Mouse (Mus musculus) retina, adult 2 months (tissue): ENCODE measurements around the gene Fam19a5.

Source experiments
- DNase-seq: peaks from one replicate; pipeline ENCODE4 v3.0.0-alpha.2; 2012; ENCODE audit warnings: low read depth, low spot score

The Fam19a5 gene

GRCm38 (mm10) chr15:87726657-87727236 is 182.6 kb downstream of the Fam19a5 start:
- no peak for DNase-seq

GRCm38 (mm10) chr15:87736345-87736744 is 192.2 kb downstream of the Fam19a5 start:
- no peak for DNase-seq

GRCm38 (mm10) chr15:87755482-87755881 is 211.4 kb downstream of the Fam19a5 start:
- DNase-seq: no peak

GRCm38 (mm10) chr15:87765876-87766275 is 221.8 kb downstream of the Fam19a5 start:
- DNase-seq: no peak

GRCm38 (mm10) chr15:87773955-87774354 is 229.9 kb downstream of the Fam19a5 start:
- no peak for DNase-seq

- DNase-seq: no peak
Measured at GRCm38 (mm10) chr15:87783331-87783730, 239.2 kb downstream of the Fam19a5 start.

GRCm38 (mm10) chr15:87789671-87790070 is 245.6 kb downstream of the Fam19a5 start:
- no peak for DNase-seq

- no peak for DNase-seq
Measured at GRCm38 (mm10) chr15:87793661-87794060, 249.6 kb downstream of the Fam19a5 start.

GRCm38 (mm10) chr15:87796571-87796970 is 252.5 kb downstream of the Fam19a5 start:
- DNase-seq: no peak
